Mouse (Mus musculus) intestine, embryonic 14.5 days (tissue): ENCODE measurements around the gene Snap29. TPM values are rescaled to one million over a fixed set of nuclear protein-coding genes. Genes with fewer than 3 reads are reported as not detected.

ENCODE experiments used
- ATAC-seq: fragments of 200-750 bp; cut with Nextera tagmentation; replicated peaks from 2 replicates; pipeline ENCODE4 v1.8.0; 2017; ENCODE audit warnings: low read depth, moderate number of reproducible peaks, moderate TSS enrichment, moderate library complexity; ENCODE audit not compliant: low FRiP score, low TSS enrichment
- DNase-seq: peaks from one replicate; pipeline ENCODE4 v3.0.0-alpha.2; 2018; ENCODE audit warnings: low spot score
- H3K27ac ChIP-seq: fragments of 300-500 bp; sonication (generic); 2 replicates; pipeline ENCODE4 v1.5.1; 2014; ENCODE audit warnings: low read depth, mild to moderate bottlenecking, control low read depth
- H3K27me3 ChIP-seq: fragments of 300-500 bp; sonication (generic); replicated peaks from 2 replicates; pipeline ENCODE4 v1.6.1; 2014; ENCODE audit warnings: low read length, control low read depth; ENCODE audit not compliant: control insufficient read depth, insufficient read depth
- H3K36me3 ChIP-seq: fragments of 300-500 bp; sonication (generic); 2 replicates; pipeline ENCODE4 v1.6.1; 2014; ENCODE audit warnings: low read length, control low read depth; ENCODE audit not compliant: control insufficient read depth, insufficient read depth
- H3K4me1 ChIP-seq: fragments of 300-500 bp; sonication (generic); replicated peaks from 2 replicates; pipeline ENCODE4 v1.6.1; 2014; ENCODE audit warnings: low read length, control low read depth, mixed read lengths; ENCODE audit not compliant: control insufficient read depth, insufficient read depth
- H3K4me2 ChIP-seq: fragments of 300-500 bp; sonication (generic); 2 replicates; pipeline ENCODE4 v1.6.1; 2014; ENCODE audit warnings: low read length
- H3K4me3 ChIP-seq: fragments of 300-500 bp; sonication (generic); 2 replicates; pipeline ENCODE4 v1.5.1; 2014; ENCODE audit warnings: low read depth, low read length, control low read depth, mixed read lengths
- H3K9ac ChIP-seq: fragments of 300-500 bp; sonication (generic); 2 replicates; pipeline ENCODE4 v1.6.1; 2014; ENCODE audit warnings: mild to moderate bottlenecking, low read length
- H3K9me3 ChIP-seq: fragments of 300-500 bp; sonication (generic); 2 replicates; pipeline ENCODE4 v1.6.1; 2016; ENCODE audit warnings: low read length, control low read depth; ENCODE audit not compliant: control insufficient read depth
- WGBS: fragments of 180-500 bp; shearing (Covaris S2); extraction: QIAGEN DNeasy Blood & Tissue Kit; methylation state at CpG from one replicate; pipeline ENCODE4 v1.1.7; 2014; 5-methylcytosine and 5-hydroxymethylcytosine counted together
- polyA plus RNA-seq: library from polyadenylated mRNA; unstranded; fragments of >200 nt; fragmentation: Nextera tagmentation; extraction: Ambion mirVana; gene quantifications from 2 replicates; pipeline ENCODE4 v1.2.1, GENCODE M21; 2014

Snap29 gene
- polyA plus RNA-seq, 1 experiment from 2014 or later: 6.5 TPM

GRCm38 (mm10) chr16:17406512-17407231 is 886 bp downstream of the Snap29 start:
- DNase-seq: no peak
- peak overlapping the region; percentile 70 for H3K4me3 ChIP-seq
- ATAC-seq: no peak
- no peak overlapping the region for H3K27ac ChIP-seq
- H3K9me3 ChIP-seq: no peaks in the 10 kb centered on the region
- WGBS: 33% methylated on average over 9 of the region's 9 CpGs
- H3K4me2 ChIP-seq: peak overlapping the region; percentile 77
- H3K9ac ChIP-seq: peak overlapping the region; percentile 50
- H3K27me3 ChIP-seq: no peaks in the 10 kb centered on the region
- H3K36me3 ChIP-seq: peaks cover 5% of the 10 kb centered on the region; the same call in 1 of the 2 replicates
- peaks cover 17% of the 10 kb centered on the region for H3K4me1 ChIP-seq

DNA sequence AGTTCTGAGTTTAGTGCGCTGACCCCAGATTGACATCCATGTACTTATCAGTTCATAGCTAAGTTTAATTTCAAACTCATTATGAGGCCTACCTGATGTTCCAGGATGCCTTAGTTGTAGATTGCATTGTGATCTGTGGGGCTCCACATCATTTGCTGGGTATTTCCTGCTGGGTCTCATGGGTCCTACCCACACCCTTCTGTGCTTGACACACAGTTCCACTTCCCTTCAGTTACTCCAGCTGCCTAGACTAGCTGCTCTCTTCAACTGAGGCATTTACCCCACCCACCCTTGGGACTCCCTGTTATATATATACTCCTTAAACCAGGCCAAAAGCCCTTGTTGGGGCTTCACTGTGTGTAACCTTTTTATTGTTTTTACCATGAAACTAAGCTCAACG is 3.3 kb downstream of the Snap29 start:
- Histone ChIP-seq H3K9ac (no peak overlapping the region), H3K4me3 (no peak overlapping the region), H3K27me3 (no peaks in the 10 kb centered on the region), H3K27ac (no peak overlapping the region), H3K4me2 (no peak overlapping the region), H3K36me3 (no peaks in the 10 kb centered on the region), H3K4me1 (peaks cover 17% of the 10 kb centered on the region), H3K9me3 (no peaks in the 10 kb centered on the region)
- DNase-seq (no peak), ATAC-seq (no peak)
- WGBS: 92% methylated on average over 2 of the region's 2 CpGs

- ATAC-seq (no peak), DNase-seq (no peak)
- H3K4me2 ChIP-seq: no peak overlapping the region
- H3K27me3 ChIP-seq: no peaks in the 10 kb centered on the region
- no peaks in the 10 kb centered on the region for H3K9me3 ChIP-seq
- H3K4me3 ChIP-seq: no peak overlapping the region
- no peak overlapping the region for H3K27ac ChIP-seq
- no peaks in the 10 kb centered on the region for H3K36me3 ChIP-seq
- 49% methylated on average over 4 of the region's 4 CpGs for WGBS
- H3K4me1 ChIP-seq: peaks cover 10% of the 10 kb centered on the region
- H3K9ac ChIP-seq: no peak overlapping the region
Measured at GRCm38 (mm10) chr16:17410209-17410608, 4.4 kb downstream of the Snap29 start.

- peaks cover 42% of the 10 kb centered on the region for H3K36me3 ChIP-seq
Measured at GRCm38 (mm10) chr16:17423021-17423420, 17.2 kb downstream of the Snap29 start.

GRCm38 (mm10) chr16:17432576-17432975 is 26.8 kb downstream of the Snap29 start:
- no peak for ATAC-seq
- no peaks in the 10 kb centered on the region for H3K4me1 ChIP-seq
- H3K4me3 ChIP-seq: no peak overlapping the region
- peaks cover 16% of the 10 kb centered on the region for H3K36me3 ChIP-seq
- no peak for DNase-seq
- H3K9ac ChIP-seq: no peak overlapping the region
- H3K9me3 ChIP-seq: no peaks in the 10 kb centered on the region
- H3K27ac ChIP-seq: no peak overlapping the region
- 77% methylated on average over 2 of the region's 2 CpGs for whole genome bisulfite sequencing
- no peaks in the 10 kb centered on the region for H3K27me3 ChIP-seq
- H3K4me2 ChIP-seq: no peak overlapping the region

More at GRCm38 (mm10) chr16:17423021-17423420, 17.2 kb downstream of the Snap29 start:
- Histone ChIP-seq H3K27ac (no peak overlapping the region), H3K27me3 (no peaks in the 10 kb centered on the region), H3K9ac (no peak overlapping the region), H3K4me2 (no peak overlapping the region), H3K4me3 (no peak overlapping the region), H3K9me3 (no peaks in the 10 kb centered on the region), H3K4me1 (no peaks in the 10 kb centered on the region)
- 87% methylated on average over 3 of the region's 3 CpGs for WGBS
- no peak for ATAC-seq
- no peak for DNase-seq

- peak within 1 kb of the TSS; percentile 97 for H3K4me3 ChIP-seq
- peak; percentile 96 for ATAC-seq
- peak; percentile 97 for DNase-seq
- H3K4me2 ChIP-seq: peak within 1 kb of the TSS; percentile 67
- peaks cover 15% of the 10 kb centered on the region for H3K36me3 ChIP-seq
- peak within 1 kb of the TSS; percentile 87 for H3K9ac ChIP-seq
- peaks cover 13% of the 10 kb centered on the region for H3K4me1 ChIP-seq
- WGBS: under 1% methylated on average over 62 of the region's 63 CpGs
- no peaks in the 10 kb centered on the region for H3K27me3 ChIP-seq
- H3K27ac ChIP-seq: peak within 1 kb of the TSS; percentile 93
- H3K9me3 ChIP-seq: no peaks in the 10 kb centered on the region
Measured at GRCm38 (mm10) chr16:17451541-17452372, 46.0 kb downstream of the Snap29 start, which contains the start of gene Crkl. Gene Crkl, plus strand, starts transcription at chr16:17451987.

GRCm38 (mm10) chr16:17452373-17452715 is 46.6 kb downstream of the Snap29 start:
- peak overlapping the region; percentile 97 for H3K4me3 ChIP-seq
- ATAC-seq: peak; percentile 29; the same call in 1 of the 2 replicates
- peaks cover 19% of the 10 kb centered on the region for H3K36me3 ChIP-seq
- H3K9ac ChIP-seq: peak overlapping the region; percentile 87
- peaks cover 13% of the 10 kb centered on the region for H3K4me1 ChIP-seq
- peak overlapping the region; percentile 51 for H3K4me2 ChIP-seq
- WGBS: 0% methylated on average over 24 of the region's 24 CpGs
- peak overlapping the region; percentile 93 for H3K27ac ChIP-seq
- H3K9me3 ChIP-seq: no peaks in the 10 kb centered on the region
- no peaks in the 10 kb centered on the region for H3K27me3 ChIP-seq
- DNase-seq: no peak

DNA sequence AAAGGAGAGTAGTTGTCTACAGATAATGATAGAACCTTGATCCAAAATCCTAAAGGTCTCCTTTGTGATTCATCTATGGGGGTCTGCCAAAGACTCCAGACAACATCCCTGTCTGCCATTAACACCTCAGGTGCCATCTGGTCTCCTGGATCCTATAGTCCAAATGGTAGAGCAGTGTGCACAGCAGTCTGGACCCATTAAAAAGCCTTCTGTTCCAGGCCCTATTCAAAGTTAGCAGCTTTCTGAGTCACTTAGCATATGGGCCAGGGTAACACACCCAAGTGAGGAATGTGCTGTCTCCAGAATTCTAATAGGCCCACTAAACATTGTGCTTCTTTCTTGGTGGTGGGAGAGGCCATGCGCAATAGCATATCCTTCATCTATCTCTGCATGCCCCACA is 51.1 kb downstream of the Snap29 start:
- DNase-seq (no peak), ATAC-seq (no peak)
- WGBS: 96% methylated on average over 1 of the region's 1 CpGs
- Histone ChIP-seq H3K4me3 (no peak overlapping the region), H3K36me3 (peaks cover 24% of the 10 kb centered on the region), H3K27ac (no peak overlapping the region), H3K4me2 (no peak overlapping the region), H3K9ac (no peak overlapping the region), H3K27me3 (no peaks in the 10 kb centered on the region), H3K4me1 (peaks cover 13% of the 10 kb centered on the region), H3K9me3 (no peaks in the 10 kb centered on the region)
